Mouse (Mus musculus) olfactory bulb, adult 2 months (tissue): ENCODE measurements around the gene Mrps26. TPM values are rescaled to one million over a fixed set of nuclear protein-coding genes. Genes with fewer than 3 reads are reported as not detected.
"Not testable (repeated sequence)": the region's sequence is repeated elsewhere in the genome, so short reads cannot be mapped to it uniquely, and the experiment has no call there.

Source experiments
- H3K27ac ChIP-seq: fragments of 200-500 bp; 2 replicates; pipeline ENCODE4 v1.5.1; 2012; ENCODE audit warnings: low read depth, low read length; ENCODE audit not compliant: insufficient read depth
- H3K4me1 ChIP-seq: fragments of 200-500 bp; 2 replicates; pipeline ENCODE4 v1.6.1; 2012; ENCODE audit warnings: low read length; ENCODE audit not compliant: control insufficient read depth, insufficient read depth
- H3K4me3 ChIP-seq: fragments of 200-500 bp; 2 replicates; pipeline ENCODE4 v1.5.1; 2012; ENCODE audit warnings: mild to moderate bottlenecking, low read depth, low read length, moderate library complexity; ENCODE audit not compliant: insufficient read depth
- CTCF ChIP-seq: fragments of 200-500 bp; IDR thresholded peaks from 2 replicates; pipeline ENCODE4 v1.5.1; 2012; ENCODE audit warnings: low read depth, mild to moderate bottlenecking, low read length, moderate library complexity; ENCODE audit not compliant: insufficient read depth
- POLR2A ChIP-seq: fragments of 200-500 bp; IDR thresholded peaks from 2 replicates; pipeline ENCODE4 v1.6.1; 2012; ENCODE audit warnings: mild to moderate bottlenecking, low read depth, low read length, moderate library complexity; ENCODE audit not compliant: insufficient read depth
- WGBS: fragments of 180-500 bp; shearing (Covaris S2); methylation state at CpG from one replicate; pipeline ENCODE4 v1.1.7; 2018; 5-methylcytosine and 5-hydroxymethylcytosine counted together
- polyA plus RNA-seq: library from polyadenylated mRNA; stranded (reverse); fragments of >200 nt; gene quantifications from 2 replicates; pipeline ENCODE4 v1.2.4, GENCODE M21; 2012; ENCODE audit warnings: low replicate concordance; ENCODE audit not compliant: missing spikeins, insufficient read depth, insufficient read length

Mrps26 gene
- polyA plus RNA-seq, 1 experiment = 295 TPM

- Histone ChIP-seq H3K27ac (no peak overlapping the region), H3K4me1 (peaks cover 6% of the 10 kb centered on the region), H3K4me3 (no peak overlapping the region)
- 73% methylated on average over 4 of the region's 4 CpGs for WGBS
- TF ChIP-seq CTCF (no peak), POLR2A (no peak)
Measured at GRCm38 (mm10) chr2:130568921-130569320, 5.4 kb downstream of the Mrps26 start.

- H3K4me1 ChIP-seq = peaks cover 2% of the 10 kb centered on the region
- TF ChIP-seq POLR2A (no peak), CTCF (no peak)
- no peak overlapping the region for H3K4me3 ChIP-seq
- no peak overlapping the region for H3K27ac ChIP-seq
Measured at GRCm38 (mm10) chr2:130569926-130570325, 6.4 kb downstream of the Mrps26 start.

GRCm38 (mm10) chr2:130574960-130575359, 11.4 kb downstream of the Mrps26 start:
- TF ChIP-seq CTCF (no peak), POLR2A (no peak)
- peaks cover 10% of the 10 kb centered on the region for H3K4me1 ChIP-seq
- WGBS = 85% methylated on average over 5 of the region's 5 CpGs
- no peak overlapping the region for H3K27ac ChIP-seq
- no peak overlapping the region for H3K4me3 ChIP-seq

DNA sequence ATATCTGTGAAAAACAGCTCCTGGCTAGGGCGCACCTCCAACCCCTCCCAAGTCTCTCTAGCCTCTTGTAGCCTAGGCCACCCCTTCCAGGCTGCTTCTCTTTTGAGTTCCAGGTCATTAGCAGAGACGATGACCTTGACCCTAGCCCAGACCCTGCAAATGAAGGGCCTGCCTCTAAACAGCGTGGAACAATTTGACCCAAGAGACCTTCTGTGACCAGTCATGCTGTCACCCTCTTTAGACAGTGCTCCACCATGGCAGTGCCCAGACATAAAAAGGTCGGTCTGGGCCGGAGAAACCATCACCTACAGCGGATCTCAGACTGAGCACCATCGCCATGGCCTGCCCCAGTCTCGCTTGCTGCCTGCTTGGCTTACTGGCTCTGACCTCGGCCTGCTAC, 12.3 kb downstream of the Mrps26 start, which contains the start of gene Oxt:
Gene Oxt, plus strand, starts transcription at position 301 of the 400 bp plus-strand sequence.
- no peak within 1 kb of the TSS for H3K27ac ChIP-seq
- H3K4me3 ChIP-seq = no peak within 1 kb of the TSS
- TF ChIP-seq POLR2A (no peak), CTCF (no peak)
- 78% methylated on average over 9 of the region's 9 CpGs for WGBS
- H3K4me1 ChIP-seq = peaks cover 18% of the 10 kb centered on the region

DNA sequence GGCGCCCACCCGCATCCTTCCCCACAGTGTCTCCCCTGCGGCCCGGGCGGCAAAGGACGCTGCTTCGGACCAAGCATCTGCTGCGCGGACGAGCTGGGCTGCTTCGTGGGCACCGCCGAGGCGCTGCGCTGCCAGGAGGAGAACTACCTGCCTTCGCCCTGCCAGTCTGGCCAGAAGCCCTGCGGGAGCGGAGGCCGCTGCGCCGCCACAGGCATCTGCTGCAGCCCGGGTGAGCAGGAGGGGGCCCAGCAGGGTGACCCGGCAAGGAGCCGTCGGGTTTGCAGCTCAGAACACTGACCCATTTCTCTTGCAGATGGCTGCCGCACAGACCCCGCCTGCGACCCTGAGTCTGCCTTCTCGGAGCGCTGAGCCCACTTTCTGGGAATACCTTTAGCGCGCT, 13.0 kb downstream of the Mrps26 start:
- not testable (repeated sequence) for H3K4me3 ChIP-seq, H3K27ac ChIP-seq
- H3K4me1 ChIP-seq = peaks cover 22% of the 10 kb centered on the region
- WGBS = 10% methylated on average over 32 of the region's 32 CpGs

- WGBS = 34% methylated on average over 9 of the region's 9 CpGs
- peaks cover 22% of the 10 kb centered on the region for H3K4me1 ChIP-seq
- no peak for TF ChIP-seq CTCF
- no peak for TF ChIP-seq POLR2A
- H3K27ac ChIP-seq = no peak overlapping the region
- H3K4me3 ChIP-seq = no peak overlapping the region
Measured at GRCm38 (mm10) chr2:130577021-130577420, 13.5 kb downstream of the Mrps26 start.

- TF ChIP-seq POLR2A (no peak), CTCF (no peak)
- Histone ChIP-seq H3K27ac (no peak overlapping the region), H3K4me3 (no peak overlapping the region), H3K4me1 (peaks cover 22% of the 10 kb centered on the region)
- WGBS = 8% methylated on average over 12 of the region's 12 CpGs
Measured at GRCm38 (mm10) chr2:130577632-130578031, 14.1 kb downstream of the Mrps26 start.

- Histone ChIP-seq H3K4me1 (peaks cover 22% of the 10 kb centered on the region), H3K4me3 (no peak overlapping the region), H3K27ac (no peak overlapping the region)
- TF ChIP-seq CTCF (peak; percentile 74), POLR2A (no peak)
- 6% methylated on average over 11 of the region's 11 CpGs for WGBS
Measured at GRCm38 (mm10) chr2:130578148-130578547, 14.6 kb downstream of the Mrps26 start.

DNA sequence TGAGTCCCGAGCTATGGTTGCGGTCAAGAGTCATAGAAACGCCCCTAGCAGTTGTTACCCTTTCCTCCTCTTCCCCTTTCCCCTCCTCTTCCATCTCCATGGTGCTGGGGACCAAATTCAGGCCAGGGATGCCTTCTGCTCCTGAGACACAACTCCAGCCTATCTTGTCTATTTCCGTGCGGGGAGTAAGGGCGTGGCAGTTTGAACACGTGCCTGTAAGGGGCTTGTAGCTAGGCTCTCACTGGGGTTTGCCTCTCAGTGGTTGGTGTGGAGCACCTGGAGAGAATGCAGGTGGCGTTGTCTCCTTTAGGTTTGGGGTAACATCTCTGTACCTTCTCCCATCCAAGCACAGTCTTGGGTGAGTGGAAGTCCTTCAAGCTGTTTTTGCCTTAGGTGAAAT, 16.2 kb downstream of the Mrps26 start:
- H3K4me3 ChIP-seq = no peak overlapping the region
- WGBS = 15% methylated on average over 8 of the region's 8 CpGs
- TF ChIP-seq POLR2A (no peak), CTCF (no peak)
- peaks cover 22% of the 10 kb centered on the region for H3K4me1 ChIP-seq
- no peak overlapping the region for H3K27ac ChIP-seq

DNA sequence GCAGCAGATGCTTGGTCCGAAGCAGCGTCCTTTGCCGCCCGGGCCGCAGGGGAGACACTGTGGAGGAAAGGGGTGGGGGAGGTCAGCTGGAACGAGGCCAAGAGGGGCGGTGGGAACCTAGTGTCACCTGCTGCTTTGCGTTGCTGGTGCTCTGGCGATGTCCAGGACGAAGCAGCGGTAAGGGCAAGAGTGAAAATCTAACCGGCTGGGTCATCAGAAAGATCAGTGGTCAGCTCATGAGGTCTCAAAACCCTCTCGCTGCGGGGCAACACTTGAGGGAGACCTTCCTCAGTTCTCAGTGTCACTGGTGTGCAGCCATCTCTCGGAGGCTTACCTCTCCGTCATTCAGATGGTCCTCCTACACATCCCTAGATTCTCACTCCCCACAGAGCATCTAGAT, 17.7 kb downstream of the Mrps26 start:
- WGBS = 6% methylated on average over 16 of the region's 16 CpGs
- TF ChIP-seq CTCF = no peak
- TF ChIP-seq POLR2A = no peak
- peaks cover 22% of the 10 kb centered on the region for H3K4me1 ChIP-seq
- no peak overlapping the region for H3K4me3 ChIP-seq
- H3K27ac ChIP-seq = no peak overlapping the region
